Mouse (Mus musculus) heart, embryonic 11.5 days (tissue): ENCODE data around the gene Etnk1. TPM values are rescaled to one million over a fixed set of nuclear protein-coding genes. Genes with fewer than 3 reads are reported as not detected.
"Not testable (repeated sequence)": the region's sequence is repeated elsewhere in the genome, so short reads cannot be mapped to it uniquely, and the experiment has no call there.

Experiments
- ATAC-seq: fragments of 200-750 bp; cut with Nextera tagmentation; replicated peaks from 2 replicates; pipeline ENCODE4 v1.8.0; 2017; ENCODE audit warnings: moderate library complexity; ENCODE audit not compliant: insufficient number of reproducible peaks, low FRiP score, low TSS enrichment
- H3K27ac ChIP-seq: fragments of 300-500 bp; sonication (generic); 2 replicates; pipeline ENCODE4 v1.5.1; 2014; ENCODE audit warnings: mild to moderate bottlenecking, low read depth, low read length
- H3K27me3 ChIP-seq: fragments of 300-500 bp; sonication (generic); 2 replicates; pipeline ENCODE4 v1.6.1; 2014; ENCODE audit warnings: mild to moderate bottlenecking, low read length, mixed read lengths; ENCODE audit not compliant: control insufficient read depth, insufficient read depth
- H3K36me3 ChIP-seq: fragments of 300-500 bp; sonication (generic); 2 replicates; pipeline ENCODE4 v1.6.1; 2014; ENCODE audit warnings: mild to moderate bottlenecking, low read length, moderate library complexity, mixed read lengths; ENCODE audit not compliant: control insufficient read depth, insufficient read depth
- H3K4me1 ChIP-seq: fragments of 300-500 bp; sonication (generic); 2 replicates; pipeline ENCODE4 v1.6.1; 2014; ENCODE audit warnings: low read length; ENCODE audit not compliant: control insufficient read depth, insufficient read depth
- H3K4me2 ChIP-seq: fragments of 300-500 bp; sonication (generic); 2 replicates; pipeline ENCODE4 v1.6.1; 2014; ENCODE audit warnings: mild to moderate bottlenecking, moderate library complexity
- H3K4me3 ChIP-seq: fragments of 300-500 bp; sonication (generic); 2 replicates; pipeline ENCODE4 v1.5.1; 2014; ENCODE audit warnings: low read depth, low read length
- H3K9ac ChIP-seq: fragments of 300-500 bp; sonication (generic); 2 replicates; pipeline ENCODE4 v1.6.1; 2014; ENCODE audit warnings: mild to moderate bottlenecking, low read depth, low read length, moderate library complexity
- H3K9me3 ChIP-seq: fragments of 300-500 bp; sonication (generic); replicated peaks from 2 replicates; pipeline ENCODE4 v1.6.1; 2016; ENCODE audit warnings: low read length; ENCODE audit not compliant: control insufficient read depth
- WGBS: fragments of 180-500 bp; shearing (Covaris S2); extraction: QIAGEN DNeasy Blood & Tissue Kit; methylation state at CpG from one replicate; pipeline ENCODE4 v1.1.7; 2014; ENCODE audit not compliant: insufficient replicate concordance; 5-methylcytosine and 5-hydroxymethylcytosine counted together
- polyA plus RNA-seq: library from polyadenylated mRNA; unstranded; fragments of >200 nt; fragmentation: Nextera tagmentation; extraction: Ambion mirVana; gene quantifications from 2 replicates; pipeline ENCODE4 v1.2.1, GENCODE M21; 2014

The Etnk1 gene
- polyA plus RNA-seq, 1 experiment from 2014 or later: 18.0 TPM

- H3K9ac ChIP-seq: peak overlapping the region; percentile 60
- peak; percentile 55; the same call in 1 of the 2 replicates for ATAC-seq
- H3K27me3 ChIP-seq: no peaks in the 10 kb centered on the region
- no peaks in the 10 kb centered on the region for H3K36me3 ChIP-seq
- WGBS: 9% methylated on average over 19 of the region's 19 CpGs
- H3K4me2 ChIP-seq: peak overlapping the region; percentile 72
- no peaks in the 10 kb centered on the region for H3K9me3 ChIP-seq
- peak overlapping the region; percentile 41 for H3K4me3 ChIP-seq
- H3K4me1 ChIP-seq: no peaks in the 10 kb centered on the region
- H3K27ac ChIP-seq: no peak overlapping the region
Measured at GRCm38 (mm10) chr6:143143775-143144273, 23.2 kb upstream of the Etnk1 start.

- H3K4me1 ChIP-seq: no peaks in the 10 kb centered on the region
- no peaks in the 10 kb centered on the region for H3K27me3 ChIP-seq
- H3K4me2 ChIP-seq: no peak overlapping the region
- WGBS: 88% methylated on average over 2 of the region's 2 CpGs
- no peak overlapping the region for H3K9ac ChIP-seq
- H3K4me3 ChIP-seq: no peak overlapping the region
- H3K36me3 ChIP-seq: no peaks in the 10 kb centered on the region
- no peak overlapping the region for H3K27ac ChIP-seq
- no peak for ATAC-seq
- no peaks in the 10 kb centered on the region for H3K9me3 ChIP-seq
Measured at GRCm38 (mm10) chr6:143144556-143144955, 22.5 kb upstream of the Etnk1 start.

GRCm38 (mm10) chr6:143145051-143145450 is 22.0 kb upstream of the Etnk1 start:
- 75% methylated on average over 7 of the region's 7 CpGs for WGBS

GRCm38 (mm10) chr6:143146756-143147155 is 20.3 kb upstream of the Etnk1 start:
- H3K27ac ChIP-seq: no peak overlapping the region
- no peaks in the 10 kb centered on the region for H3K27me3 ChIP-seq
- no peak overlapping the region for H3K4me3 ChIP-seq
- no peaks in the 10 kb centered on the region for H3K4me1 ChIP-seq
- no peak overlapping the region for H3K9ac ChIP-seq
- no peak for ATAC-seq
- no peak overlapping the region for H3K4me2 ChIP-seq
- 51% methylated on average over 8 of the region's 8 CpGs for WGBS
- H3K36me3 ChIP-seq: no peaks in the 10 kb centered on the region
- no peaks in the 10 kb centered on the region for H3K9me3 ChIP-seq

More at GRCm38 (mm10) chr6:143145051-143145450, 22.0 kb upstream of the Etnk1 start:
- H3K9ac ChIP-seq: no peak overlapping the region
- no peaks in the 10 kb centered on the region for H3K9me3 ChIP-seq
- no peak overlapping the region for H3K4me3 ChIP-seq
- H3K27me3 ChIP-seq: no peaks in the 10 kb centered on the region
- no peak overlapping the region for H3K27ac ChIP-seq
- no peaks in the 10 kb centered on the region for H3K36me3 ChIP-seq
- no peak overlapping the region for H3K4me2 ChIP-seq
- ATAC-seq: no peak
- no peaks in the 10 kb centered on the region for H3K4me1 ChIP-seq

- Histone ChIP-seq H3K27me3 (no peaks in the 10 kb centered on the region), H3K4me1 (no peaks in the 10 kb centered on the region), H3K4me2 (no peak overlapping the region), H3K27ac (no peak overlapping the region), H3K36me3 (no peaks in the 10 kb centered on the region), H3K9ac (no peak overlapping the region), H3K9me3 (no peaks in the 10 kb centered on the region), H3K4me3 (no peak overlapping the region)
- ATAC-seq: no peak
Measured at GRCm38 (mm10) chr6:143148868-143149267, 18.2 kb upstream of the Etnk1 start.

GRCm38 (mm10) chr6:143149766-143150291 is 17.2 kb upstream of the Etnk1 start:
- Histone ChIP-seq H3K9ac (no peak overlapping the region), H3K4me2 (no peak overlapping the region), H3K9me3 (no peaks in the 10 kb centered on the region), H3K36me3 (no peaks in the 10 kb centered on the region), H3K4me1 (no peaks in the 10 kb centered on the region), H3K27me3 (no peaks in the 10 kb centered on the region), H3K27ac (0 out of 2 replicates have a peak overlapping the region, but pooled peaks have one; percentile 50), H3K4me3 (no peak overlapping the region)
- ATAC-seq: no peak
- WGBS: 41% methylated on average over 5 of the region's 5 CpGs

GRCm38 (mm10) chr6:143151081-143151995 is 15.7 kb upstream of the Etnk1 start:
- not testable (repeated sequence) for H3K9ac ChIP-seq, H3K27ac ChIP-seq, H3K4me3 ChIP-seq, H3K27me3 ChIP-seq, H3K4me2 ChIP-seq, H3K9me3 ChIP-seq, ATAC-seq, H3K4me1 ChIP-seq, H3K36me3 ChIP-seq
- WGBS: 64% methylated on average over 10 of the region's 10 CpGs

GRCm38 (mm10) chr6:143152321-143152827 is 14.6 kb upstream of the Etnk1 start:
- Histone ChIP-seq H3K27me3 (no peaks in the 10 kb centered on the region), H3K9me3 (no peaks in the 10 kb centered on the region), H3K36me3 (no peaks in the 10 kb centered on the region), H3K9ac (no peak overlapping the region), H3K27ac (no peak overlapping the region), H3K4me3 (no peak overlapping the region), H3K4me1 (no peaks in the 10 kb centered on the region), H3K4me2 (no peak overlapping the region)
- ATAC-seq: no peak
- 68% methylated on average over 9 of the region's 9 CpGs for WGBS
